Mouse (Mus musculus): ENCODE data around the gene Dok5.

DNA sequence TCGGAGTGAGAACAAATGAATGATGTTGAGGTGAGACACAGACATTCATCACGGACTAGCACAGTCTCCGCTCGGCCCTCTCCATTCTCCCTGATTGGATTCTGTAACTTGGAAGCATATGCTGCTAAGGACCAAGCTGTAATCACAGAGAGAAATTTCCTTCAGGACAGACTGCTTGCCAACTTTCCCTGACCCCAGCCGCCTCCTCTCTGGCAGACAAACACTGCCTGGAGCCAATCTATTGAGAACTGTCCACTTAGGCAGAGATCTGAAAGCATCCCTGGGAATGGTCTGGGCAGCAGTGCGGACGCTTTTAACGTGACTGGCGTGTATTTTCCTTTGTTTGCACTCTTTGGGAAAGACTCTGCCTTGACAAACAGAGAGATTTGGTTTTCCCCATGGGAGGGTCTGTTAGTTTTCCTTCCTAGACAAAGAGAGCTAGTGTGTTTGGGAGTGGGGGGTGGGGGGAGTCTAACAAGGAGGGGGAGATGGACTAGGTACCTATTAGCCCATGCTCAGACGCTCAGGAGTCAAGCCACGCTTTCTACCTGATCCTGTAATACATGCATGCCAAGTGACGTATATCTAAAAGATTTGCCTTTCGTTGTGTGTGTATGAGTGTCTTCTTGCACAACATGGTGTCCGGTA is 25.7 kb downstream of the Dok5 start:
- TF ChIP-seq CTCF (IDR thresholded peaks at IDR 0.05; ENCODE audit: low read depth) (no peak), EP300 (IDR thresholded peaks at IDR 0.05; ENCODE audit: low read depth) (no peak)
